Mouse (Mus musculus): Measurements from ENCODE around the gene Rrp15. TPM values are rescaled to one million over a fixed set of nuclear protein-coding genes. Genes with fewer than 3 reads are reported as not detected.

Rrp15 gene
- polyA plus RNA-seq, 1 experiment from 2014 or later, result 25.9 TPM

GRCm38 (mm10) chr1:186714215-186714614, 34.9 kb downstream of the Rrp15 start:
- no peak for ATAC-seq (ENCODE audit: insufficient read depth)
- Histone ChIP-seq H3K9ac (no peak overlapping the region), H3K36me3 (replicated peaks) (peaks cover 4% of the 10 kb centered on the region; the same call in 1 of the 2 replicates), H3K9me3 (replicated peaks) (no peaks in the 10 kb centered on the region), H3K4me1 (replicated peaks) (no peaks in the 10 kb centered on the region), H3K27me3 (no peaks in the 10 kb centered on the region), H3K4me2 (no peak overlapping the region), H3K4me3 (replicated peaks) (no peak overlapping the region), H3K27ac (replicated peaks) (no peak overlapping the region)
- WGBS (ENCODE audit: insufficient replicate concordance), result 72% methylated on average over 4 of the region's 4 CpGs

- Histone ChIP-seq H3K27me3 (no peaks in the 10 kb centered on the region), H3K36me3 (replicated peaks) (peaks cover 3% of the 10 kb centered on the region; the same call in 1 of the 2 replicates), H3K4me2 (no peak overlapping the region), H3K9me3 (replicated peaks) (no peaks in the 10 kb centered on the region), H3K4me1 (replicated peaks) (no peaks in the 10 kb centered on the region), H3K27ac (replicated peaks) (no peak overlapping the region), H3K4me3 (replicated peaks) (no peak overlapping the region), H3K9ac (no peak overlapping the region)
- WGBS (ENCODE audit: insufficient replicate concordance), result 4% methylated on average over 3 of the region's 3 CpGs
- no peak for ATAC-seq (ENCODE audit: insufficient read depth)
Measured at GRCm38 (mm10) chr1:186712802-186713471, 36.2 kb downstream of the Rrp15 start.

- no peak for ATAC-seq (ENCODE audit: insufficient read depth)
- Histone ChIP-seq H3K9me3 (replicated peaks) (no peaks in the 10 kb centered on the region), H3K4me2 (peak within 1 kb of the TSS; percentile 71), H3K27me3 (peaks cover 58% of the 10 kb centered on the region), H3K4me1 (replicated peaks) (0 out of 2 replicates have a peak, but pooled peaks cover 5% of the 10 kb centered on the region), H3K27ac (replicated peaks) (no peak within 1 kb of the TSS), H3K36me3 (replicated peaks) (no peaks in the 10 kb centered on the region), H3K9ac (no peak within 1 kb of the TSS), H3K4me3 (replicated peaks) (peak within 1 kb of the TSS; percentile 51)
- WGBS (ENCODE audit: insufficient replicate concordance), result 2% methylated on average over 12 of the region's 12 CpGs
Measured at GRCm38 (mm10) chr1:186705915-186706248, 43.3 kb downstream of the Rrp15 start, which contains the start of gene Tgfb2. Gene Tgfb2 (minus strand): TSS chr1:186705989.

GRCm38 (mm10) chr1:186705203-186705914, 43.8 kb downstream of the Rrp15 start:
- H3K27me3 ChIP-seq, result peaks cover 58% of the 10 kb centered on the region
- H3K9ac ChIP-seq, result no peak overlapping the region
- WGBS (ENCODE audit: insufficient replicate concordance), result under 1% methylated on average over 65 of the region's 65 CpGs

GRCm38 (mm10) chr1:186703980-186704701, 45.0 kb downstream of the Rrp15 start:
- no peak overlapping the region for H3K9ac ChIP-seq
- no peaks in the 10 kb centered on the region for H3K36me3 ChIP-seq (replicated peaks)
- H3K9me3 ChIP-seq (replicated peaks), result no peaks in the 10 kb centered on the region
- WGBS (ENCODE audit: insufficient replicate concordance), result 1% methylated on average over 36 of the region's 36 CpGs
- H3K27me3 ChIP-seq, result peaks cover 58% of the 10 kb centered on the region
- no peak overlapping the region for H3K27ac ChIP-seq (replicated peaks)
- ATAC-seq (ENCODE audit: insufficient read depth), result no peak
- H3K4me3 ChIP-seq (replicated peaks), result peak overlapping the region; percentile 51
- H3K4me1 ChIP-seq (replicated peaks), result 0 out of 2 replicates have a peak, but pooled peaks cover 5% of the 10 kb centered on the region
- peak overlapping the region; percentile 71 for H3K4me2 ChIP-seq

More at GRCm38 (mm10) chr1:186705203-186705914, 43.8 kb downstream of the Rrp15 start:
- 0 out of 2 replicates have a peak, but pooled peaks cover 5% of the 10 kb centered on the region for H3K4me1 ChIP-seq (replicated peaks)
- no peaks in the 10 kb centered on the region for H3K9me3 ChIP-seq (replicated peaks)
- ATAC-seq (ENCODE audit: insufficient read depth), result peak; percentile 40
- no peak overlapping the region for H3K27ac ChIP-seq (replicated peaks)
- H3K36me3 ChIP-seq (replicated peaks), result no peaks in the 10 kb centered on the region
- peak overlapping the region; percentile 51 for H3K4me3 ChIP-seq (replicated peaks)
- peak overlapping the region; percentile 71 for H3K4me2 ChIP-seq

GRCm38 (mm10) chr1:186703256-186703979, 45.7 kb downstream of the Rrp15 start:
- peaks cover 58% of the 10 kb centered on the region for H3K27me3 ChIP-seq
- 0 out of 2 replicates have a peak, but pooled peaks cover 5% of the 10 kb centered on the region for H3K4me1 ChIP-seq (replicated peaks)
- no peak overlapping the region; the same call in 1 of the 2 replicates for H3K9ac ChIP-seq
- peak overlapping the region; percentile 71 for H3K4me2 ChIP-seq
- H3K9me3 ChIP-seq (replicated peaks), result no peaks in the 10 kb centered on the region
- ATAC-seq (ENCODE audit: insufficient read depth), result no peak
- H3K4me3 ChIP-seq (replicated peaks), result peak overlapping the region; percentile 51
- no peak overlapping the region for H3K27ac ChIP-seq (replicated peaks)
- under 1% methylated on average over 15 of the region's 15 CpGs for WGBS (ENCODE audit: insufficient replicate concordance)
- H3K36me3 ChIP-seq (replicated peaks), result no peaks in the 10 kb centered on the region

- Histone ChIP-seq H3K4me2 (no peak overlapping the region), H3K9ac (no peak overlapping the region), H3K27me3 (peaks cover 56% of the 10 kb centered on the region), H3K9me3 (replicated peaks) (no peaks in the 10 kb centered on the region), H3K4me1 (replicated peaks) (0 out of 2 replicates have a peak, but pooled peaks cover 5% of the 10 kb centered on the region), H3K27ac (replicated peaks) (no peak overlapping the region), H3K36me3 (replicated peaks) (no peaks in the 10 kb centered on the region), H3K4me3 (replicated peaks) (no peak overlapping the region)
- WGBS (ENCODE audit: insufficient replicate concordance), result 27% methylated on average over 15 of the region's 15 CpGs
- no peak for ATAC-seq (ENCODE audit: insufficient read depth)
Measured at GRCm38 (mm10) chr1:186702391-186703255, 46.5 kb downstream of the Rrp15 start.

- H3K4me1 ChIP-seq (replicated peaks), result 0 out of 2 replicates have a peak, but pooled peaks cover 5% of the 10 kb centered on the region
- H3K4me2 ChIP-seq, result no peak overlapping the region
- H3K9ac ChIP-seq, result no peak overlapping the region
- no peak overlapping the region for H3K27ac ChIP-seq (replicated peaks)
- WGBS (ENCODE audit: insufficient replicate concordance), result 58% methylated on average over 8 of the region's 8 CpGs
- H3K27me3 ChIP-seq, result peaks cover 45% of the 10 kb centered on the region
- H3K36me3 ChIP-seq (replicated peaks), result no peaks in the 10 kb centered on the region
- H3K9me3 ChIP-seq (replicated peaks), result no peaks in the 10 kb centered on the region
- ATAC-seq (ENCODE audit: insufficient read depth), result no peak
- no peak overlapping the region for H3K4me3 ChIP-seq (replicated peaks)
Measured at GRCm38 (mm10) chr1:186701206-186701905, 47.8 kb downstream of the Rrp15 start.

- Histone ChIP-seq H3K4me2 (no peak overlapping the region), H3K9ac (no peak overlapping the region), H3K27ac (replicated peaks) (no peak overlapping the region), H3K4me1 (replicated peaks) (0 out of 2 replicates have a peak, but pooled peaks cover under 1% of the 10 kb centered on the region), H3K9me3 (replicated peaks) (no peaks in the 10 kb centered on the region), H3K36me3 (replicated peaks) (no peaks in the 10 kb centered on the region), H3K4me3 (replicated peaks) (no peak overlapping the region), H3K27me3 (peaks cover 36% of the 10 kb centered on the region)
- WGBS (ENCODE audit: insufficient replicate concordance), result 69% methylated on average over 3 of the region's 3 CpGs
- ATAC-seq (ENCODE audit: insufficient read depth), result no peak
Measured at GRCm38 (mm10) chr1:186700496-186700895, 48.7 kb downstream of the Rrp15 start.

Data from liver, embryonic 15.5 days (tissue).